Mouse (Mus musculus) inflammation-experienced regulatory T-cells, adult 6 months (primary cell): ENCODE measurements around the gene Tpst1. TPM values are rescaled to one million over a fixed set of nuclear protein-coding genes. Genes with fewer than 3 reads are reported as not detected.

Experiments
- ATAC-seq: one replicate; pipeline ENCODE4 v1.8.0; 2017
- polyA plus RNA-seq, 3 experiments: library from polyadenylated mRNA; unstranded; fragments of 100-300 nt; shearing (Covaris generic); gene quantifications; one replicate each; pipeline ENCODE4 v1.2.1; 2017

The Tpst1 gene
- polyA plus RNA-seq, 3 experiments from 2014 or later: 1.9 to 2.2 (median 2.0) TPM

DNA sequence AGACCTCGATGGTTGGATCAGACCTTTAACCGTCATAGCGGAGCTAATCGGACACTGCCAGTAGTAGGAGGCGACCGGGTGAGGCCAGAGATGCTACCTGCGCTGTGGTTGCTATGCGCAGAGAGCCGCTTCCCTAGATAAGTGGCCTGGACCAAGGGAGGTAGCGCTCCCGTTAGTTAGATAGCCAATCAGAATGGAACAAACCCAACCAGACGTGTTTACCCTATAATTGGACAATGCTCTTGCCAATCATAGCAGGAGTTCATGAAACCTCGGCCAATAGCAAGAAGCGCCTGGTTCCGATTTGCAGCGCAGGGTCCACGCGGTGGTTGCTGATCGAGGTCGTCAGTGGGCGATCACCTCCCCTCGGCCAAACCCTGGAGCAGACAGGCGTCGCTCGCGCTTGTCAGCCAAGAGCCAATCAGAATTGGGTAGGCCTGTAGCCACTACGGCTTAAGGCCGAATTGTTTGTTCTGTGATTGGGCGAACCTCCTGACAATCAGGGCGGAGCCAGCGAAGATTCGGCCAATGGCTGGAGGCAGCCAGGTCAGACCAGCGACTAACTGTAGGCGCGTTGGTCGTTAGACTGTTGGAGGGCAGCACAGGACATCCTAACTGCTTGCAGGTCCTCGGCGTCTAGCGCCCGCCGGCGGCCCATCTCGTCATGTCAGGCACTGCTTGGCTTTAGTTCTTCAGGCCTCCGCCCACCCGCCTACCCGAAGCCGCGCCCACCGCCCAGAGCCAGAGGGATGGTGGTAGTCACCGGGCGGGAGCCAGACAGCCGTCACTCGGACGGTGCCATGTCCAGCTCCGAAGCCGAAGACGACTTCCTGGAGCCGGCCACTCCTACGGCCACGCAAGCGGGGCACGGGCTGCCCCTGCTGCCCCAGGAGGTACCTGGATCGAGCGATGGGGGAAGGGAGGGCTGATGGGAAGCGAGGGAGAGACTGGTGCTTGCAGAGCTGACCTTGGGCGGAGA lies 71.5 kb downstream of the Tpst1 start, which contains the start of gene Kctd7:
Kctd7 (plus strand) TSS at position 528 of the 979 bp plus-strand sequence.
- ATAC-seq: peak; percentile 89

DNA sequence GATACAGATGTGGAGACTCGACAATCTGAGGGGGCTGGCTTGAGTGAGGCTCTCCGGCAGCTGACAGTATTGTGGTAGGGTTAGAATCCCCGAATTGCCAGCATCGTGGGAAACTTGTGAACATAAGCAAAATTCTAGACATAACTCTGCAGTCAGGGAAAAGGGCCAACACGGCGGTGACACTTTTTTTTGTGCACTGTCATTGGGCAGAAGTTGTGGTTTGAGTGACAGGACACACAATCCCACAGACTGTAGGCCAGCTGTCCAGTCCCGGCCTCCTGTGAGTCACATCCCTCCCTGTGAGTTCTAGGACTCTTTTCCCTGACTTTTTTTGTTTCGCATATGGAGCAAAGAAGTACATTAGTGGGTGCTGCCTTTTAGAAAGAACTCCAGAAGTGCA lies 72.8 kb downstream of the Tpst1 start:
- ATAC-seq: no peak

GRCm38 (mm10) chr5:130149726-130150310 lies 76.7 kb downstream of the Tpst1 start:
- no peak for ATAC-seq

- no peak for ATAC-seq
Measured at GRCm38 (mm10) chr5:130154286-130154685, 81.2 kb downstream of the Tpst1 start.

- ATAC-seq: no peak
Measured at GRCm38 (mm10) chr5:130158545-130158944, 85.4 kb downstream of the Tpst1 start.

GRCm38 (mm10) chr5:130159761-130160201 lies 86.7 kb downstream of the Tpst1 start:
- ATAC-seq: no peak

DNA sequence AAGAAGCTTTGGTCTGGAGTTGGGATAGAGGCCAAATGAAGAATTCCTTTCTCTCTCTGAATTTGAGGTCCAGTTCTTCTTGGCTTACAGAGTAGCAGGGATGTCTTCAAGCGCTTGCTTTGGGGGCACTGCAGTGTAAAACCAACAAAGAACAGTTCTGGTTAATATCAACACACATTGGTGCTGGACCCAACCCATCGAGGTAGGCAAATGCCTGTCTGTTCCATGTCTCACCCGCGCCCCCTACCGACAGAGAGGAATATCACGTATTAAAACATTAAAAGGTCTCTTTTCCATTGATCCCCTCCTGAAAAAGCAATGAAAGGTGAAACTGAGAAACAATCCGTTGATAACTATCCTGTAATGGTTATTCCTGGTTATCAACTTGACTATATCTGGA lies 90.5 kb downstream of the Tpst1 start:
- ATAC-seq: peak; percentile 84

DNA sequence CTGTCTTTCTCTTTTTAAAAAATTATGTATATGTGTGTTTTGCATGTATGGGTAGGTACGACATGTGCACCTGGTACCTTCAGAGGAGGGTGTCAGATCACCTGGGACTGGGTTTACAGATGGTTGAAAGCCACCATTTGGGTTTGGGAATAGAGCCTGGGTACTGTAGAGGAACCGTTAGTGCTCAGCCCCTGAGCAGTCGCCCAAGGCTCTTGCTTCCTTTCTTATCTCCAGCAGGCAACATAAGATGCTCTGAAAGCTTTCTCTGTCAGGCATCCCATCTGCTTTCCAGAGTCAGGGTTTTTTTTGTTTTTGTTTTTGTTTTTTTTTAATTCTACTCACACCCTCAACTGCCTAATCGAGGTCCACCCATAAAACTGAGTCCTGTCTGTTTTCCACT lies 92.1 kb downstream of the Tpst1 start:
- no peak for ATAC-seq

- ATAC-seq: no peak
Measured at GRCm38 (mm10) chr5:130169109-130169508, 96.0 kb downstream of the Tpst1 start.

- no peak for ATAC-seq
Measured at GRCm38 (mm10) chr5:130170666-130171422, 97.7 kb downstream of the Tpst1 start.

DNA sequence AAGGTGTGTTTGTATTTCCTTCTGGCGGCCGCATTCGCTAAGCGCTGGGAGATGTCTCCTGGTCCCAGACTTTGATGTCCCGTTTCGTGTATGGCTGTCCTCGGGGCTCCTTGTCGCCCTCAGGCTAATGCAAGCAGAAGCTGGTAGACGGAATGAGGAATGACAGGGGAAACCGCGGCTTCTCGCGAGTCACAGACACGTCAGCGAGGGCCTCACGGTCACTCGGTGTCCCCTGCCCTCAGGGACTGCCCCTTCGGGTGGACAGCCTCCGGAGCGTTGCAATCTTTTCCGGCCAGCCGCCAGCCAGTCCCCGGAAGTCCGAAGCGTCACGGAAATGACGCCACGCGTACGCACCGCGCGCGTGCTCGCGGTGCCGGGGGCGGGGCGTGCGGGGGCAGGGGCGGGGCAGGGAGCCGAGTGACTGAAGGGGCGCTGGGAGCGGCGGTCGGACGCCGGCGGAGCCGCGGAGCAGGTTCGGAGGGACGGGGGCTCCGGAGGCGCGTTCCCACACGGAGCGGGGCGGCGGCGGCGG lies 98.4 kb downstream of the Tpst1 start, which contains the start of gene Rabgef1:
Rabgef1 (plus strand) TSS at position 376 of the 532 bp plus-strand sequence.
- ATAC-seq: peak; percentile 77

GRCm38 (mm10) chr5:130171956-130172601 lies 99.0 kb downstream of the Tpst1 start:
- ATAC-seq: peak; percentile 61

DNA sequence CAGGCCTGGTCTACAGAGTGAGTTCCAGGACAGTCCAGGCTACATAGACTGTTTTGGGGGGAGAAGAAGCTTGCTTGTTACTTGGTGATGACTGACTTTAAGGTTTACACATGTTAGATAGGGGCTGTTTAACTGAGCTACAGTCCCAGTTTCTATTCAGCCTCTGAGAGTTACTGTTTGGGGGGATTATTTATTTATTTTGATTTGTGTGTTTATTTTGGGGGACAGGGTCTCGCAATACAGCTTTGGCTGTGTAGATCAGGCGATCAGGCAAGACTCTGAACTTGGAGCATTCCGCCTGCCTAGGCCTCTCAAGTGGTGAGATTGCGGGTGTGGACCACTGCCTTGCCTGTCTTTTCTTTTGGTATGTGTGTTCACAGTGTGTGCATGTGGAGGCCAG lies 99.9 kb downstream of the Tpst1 start:
- no peak for ATAC-seq

- ATAC-seq: no peak
Measured at GRCm38 (mm10) chr5:130177871-130178270, 104.7 kb downstream of the Tpst1 start.

- ATAC-seq: no peak
Measured at GRCm38 (mm10) chr5:130180362-130180761, 107.2 kb downstream of the Tpst1 start.

GRCm38 (mm10) chr5:130181740-130182540 lies 108.8 kb downstream of the Tpst1 start:
- no peak for ATAC-seq

- ATAC-seq: no peak
Measured at GRCm38 (mm10) chr5:130182541-130182821, 109.4 kb downstream of the Tpst1 start.

GRCm38 (mm10) chr5:130184193-130184856 lies 111.2 kb downstream of the Tpst1 start:
- no peak for ATAC-seq

DNA sequence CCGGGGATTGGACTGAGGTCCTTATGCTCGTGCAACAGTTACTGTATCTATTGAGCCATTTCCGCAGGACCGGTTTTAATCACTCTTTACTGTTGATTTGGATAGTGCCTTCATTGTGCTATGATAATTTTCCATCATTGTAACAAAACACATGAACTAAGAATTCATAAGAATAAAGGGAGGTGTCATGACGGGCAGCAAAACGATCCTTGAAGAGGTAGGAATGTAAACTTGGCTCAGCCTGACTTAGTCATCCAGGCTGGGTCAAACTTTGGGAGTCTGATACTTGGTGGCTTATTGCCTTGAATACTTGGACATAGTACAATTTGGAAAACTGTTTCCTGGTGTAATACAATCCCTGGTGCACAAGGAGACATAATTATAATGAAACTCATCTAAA lies 112.2 kb downstream of the Tpst1 start:
- no peak for ATAC-seq
